In the genomic region with DNA sequence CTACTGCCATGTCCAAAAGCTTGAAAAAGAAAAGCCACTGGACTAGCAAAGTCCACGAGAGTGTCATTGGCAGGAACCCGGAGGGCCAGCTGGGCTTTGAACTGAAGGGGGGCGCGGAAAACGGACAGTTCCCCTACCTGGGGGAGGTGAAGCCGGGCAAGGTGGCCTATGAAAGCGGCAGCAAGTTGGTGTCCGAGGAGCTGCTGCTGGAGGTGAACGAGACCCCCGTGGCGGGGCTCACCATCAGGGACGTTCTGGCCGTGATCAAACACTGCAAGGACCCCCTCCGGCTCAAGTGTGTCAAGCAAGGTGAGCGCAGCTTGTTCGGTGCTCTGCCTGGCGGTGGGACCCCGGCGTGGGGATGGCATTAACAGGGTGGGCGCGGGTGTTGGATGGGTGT, we compare ENCODE assay signal across 8 mouse cellular contexts. TPM values are rescaled to one million over a fixed set of nuclear protein-coding genes. Genes with fewer than 3 reads are reported as not detected.
DNase-seq lines count a peak whose midpoint lies in the region; ATAC-seq lines count a peak whose summit lies in the region.

No protein-coding gene starts in this region.

- peak overlapping the region; percentile 62 for H3K9ac ChIP-seq in forebrain, embryonic 11.5 days (ENCODE audit: low read length)
- H3K9ac ChIP-seq in hindbrain, embryonic 14.5 days, result peak overlapping the region; percentile 75
- peak overlapping the region; percentile 70 for H3K9ac ChIP-seq in limb, embryonic 12.5 days (replicated peaks)

- WGBS in forebrain, embryonic 11.5 days, result under 1% methylated on average over 21 of the region's 21 CpGs
- 0% methylated on average over 21 of the region's 21 CpGs for WGBS in hindbrain, embryonic 14.5 days
- under 1% methylated on average over 21 of the region's 21 CpGs for WGBS in limb, embryonic 12.5 days

- H3K4me2 ChIP-seq in forebrain, embryonic 11.5 days (ENCODE audit: low read depth, low read length, severe bottlenecking), result peak overlapping the region; percentile 98
- peak overlapping the region; percentile 86 for H3K4me2 ChIP-seq in hindbrain, embryonic 14.5 days (replicated peaks)
- peak overlapping the region; percentile 96 for H3K4me2 ChIP-seq in limb, embryonic 12.5 days

- no peaks in the 10 kb centered on the region for H3K9me3 ChIP-seq in forebrain, embryonic 11.5 days (ENCODE audit: control insufficient read depth, low read length)
- H3K9me3 ChIP-seq in hindbrain, embryonic 14.5 days (ENCODE audit: control insufficient read depth, low read length), result no peaks in the 10 kb centered on the region
- no peaks in the 10 kb centered on the region for H3K9me3 ChIP-seq in limb, embryonic 12.5 days

- DNase-seq in kidney, adult 11 months, result peak; percentile 11
- no peak for DNase-seq in kidney, adult 18-20 months
- DNase-seq in adrenal gland, postnatal 4 days (ENCODE audit: low spot score in 2 of 2), result peak; percentile 4 to 8
- DNase-seq in forebrain, embryonic 11.5 days (ENCODE audit: low spot score), result peak; percentile 69
- DNase-seq in hindbrain, embryonic 14.5 days (ENCODE audit: low spot score), result peak; percentile 33
- DNase-seq in ovary, postnatal 36 days (ENCODE audit: low spot score), result peak; percentile 26

- H3K27ac ChIP-seq in forebrain, embryonic 11.5 days (ENCODE audit: low read depth, low read length), result no peak overlapping the region
- peak overlapping the region; percentile 79 for H3K27ac ChIP-seq in hindbrain, embryonic 14.5 days
- peak overlapping the region; percentile 85; the same call in 1 of the 2 replicates for H3K27ac ChIP-seq in limb, embryonic 12.5 days

- H3K36me3 ChIP-seq in forebrain, embryonic 11.5 days (ENCODE audit: control insufficient read depth, insufficient read depth, low read length), result no peaks in the 10 kb centered on the region
- no peaks in the 10 kb centered on the region for H3K36me3 ChIP-seq in hindbrain, embryonic 14.5 days (replicated peaks; ENCODE audit: control insufficient read depth, insufficient read depth)
- H3K36me3 ChIP-seq in limb, embryonic 12.5 days, result no peaks in the 10 kb centered on the region

- no peaks in the 10 kb centered on the region for H3K27me3 ChIP-seq in forebrain, embryonic 11.5 days (ENCODE audit: control insufficient read depth, insufficient read depth, low read length)
- no peaks in the 10 kb centered on the region for H3K27me3 ChIP-seq in hindbrain, embryonic 14.5 days (ENCODE audit: control insufficient read depth, insufficient read depth, low read length)
- peaks cover 14% of the 10 kb centered on the region for H3K27me3 ChIP-seq in limb, embryonic 12.5 days

- peaks cover 2% of the 10 kb centered on the region; the same call in 1 of the 2 replicates for H3K4me1 ChIP-seq in forebrain, embryonic 11.5 days (replicated peaks; ENCODE audit: control insufficient read depth, insufficient read depth, low read length)
- H3K4me1 ChIP-seq in hindbrain, embryonic 14.5 days (replicated peaks; ENCODE audit: control insufficient read depth, insufficient read depth, low read length), result peaks cover 14% of the 10 kb centered on the region
- peaks cover 19% of the 10 kb centered on the region for H3K4me1 ChIP-seq in limb, embryonic 12.5 days (replicated peaks)

- H3K4me3 ChIP-seq in forebrain, embryonic 11.5 days (ENCODE audit: low read depth, low read length), result peak overlapping the region; percentile 58
- H3K4me3 ChIP-seq in hindbrain, embryonic 14.5 days (replicated peaks; ENCODE audit: low read length), result peak overlapping the region; percentile 79
- H3K4me3 ChIP-seq in limb, embryonic 12.5 days (replicated peaks), result peak overlapping the region; percentile 63

- peak; percentile 8 for ATAC-seq in forebrain, embryonic 11.5 days (replicated peaks; ENCODE audit: low FRiP score)
- ATAC-seq in hindbrain, embryonic 14.5 days (ENCODE audit: low FRiP score), result no peak; the same call in 1 of the 2 replicates
- ATAC-seq in limb, embryonic 12.5 days (ENCODE audit: insufficient number of reproducible peaks, insufficient read depth, low FRiP score, low TSS enrichment, low read depth), result no peak
- no peak for ATAC-seq in megakaryocyte, adult 5-6 weeks (ENCODE audit: poor library complexity, severe bottlenecking)

RNA-seq across cellular contexts. Expression of a gene that starts 0.4 kb away (rescaled TPM):
- 10 to 100 TPM in 1 of 2 experiments, 1 to 10 TPM in 1; 8.4 to 14.1 TPM for total RNA-seq in adrenal gland, postnatal 4 days (2021)
- 10.1 and 10.2 TPM in 2 replicates for polyA plus RNA-seq in forebrain, embryonic 11.5 days (2014; fragmentation: Nextera tagmentation; extraction: Ambion mirVana)
- 20.8 and 25.6 TPM in 2 replicates for polyA plus RNA-seq in hindbrain, embryonic 14.5 days (2014; fragmentation: Nextera tagmentation; extraction: Ambion mirVana)
- polyA plus RNA-seq in limb, embryonic 12.5 days (2016; fragmentation: Nextera tagmentation; extraction: Ambion mirVana), result 4.8 and 7.0 TPM in 2 replicates
- total RNA-seq in megakaryocyte, adult 5-6 weeks (2015), result 0.32 and 0.45 TPM in 2 replicates
- 0.40 and 0.73 TPM in 2 replicates for total RNA-seq in megakaryocyte, adult 5-6 weeks (2017)
